Mouse (Mus musculus) kidney, embryonic 14.5 days (tissue): ENCODE results near the gene Kif13a. TPM values are rescaled to one million over a fixed set of nuclear protein-coding genes. Genes with fewer than 3 reads are reported as not detected.

Source experiments
- ATAC-seq: fragments of 200-750 bp; cut with Nextera tagmentation; 2 replicates; pipeline ENCODE4 v1.8.0; 2017; ENCODE audit warnings: moderate number of reproducible peaks, mild to moderate bottlenecking, moderate TSS enrichment, moderate library complexity; ENCODE audit not compliant: low FRiP score, low TSS enrichment
- H3K27ac ChIP-seq: fragments of 300-500 bp; sonication (generic); 2 replicates; pipeline ENCODE4 v1.5.1; 2014; ENCODE audit warnings: low read depth, mild to moderate bottlenecking, low read length, moderate library complexity, mixed read lengths
- H3K27me3 ChIP-seq: fragments of 300-500 bp; sonication (generic); 2 replicates; pipeline ENCODE4 v1.6.1; 2014; ENCODE audit warnings: mild to moderate bottlenecking, low read length; ENCODE audit not compliant: control insufficient read depth, insufficient read depth
- H3K36me3 ChIP-seq: fragments of 300-500 bp; sonication (generic); 2 replicates; pipeline ENCODE4 v1.6.1; 2014; ENCODE audit warnings: low read length, mixed read lengths; ENCODE audit not compliant: control insufficient read depth, insufficient read depth
- H3K4me1 ChIP-seq: fragments of 300-500 bp; sonication (generic); 2 replicates; pipeline ENCODE4 v1.6.1; 2014; ENCODE audit warnings: low read length, mixed read lengths; ENCODE audit not compliant: control insufficient read depth, insufficient read depth
- H3K4me2 ChIP-seq: fragments of 300-500 bp; sonication (generic); replicated peaks from 2 replicates; pipeline ENCODE4 v1.6.1; 2014; ENCODE audit warnings: low read depth, mild to moderate bottlenecking, low read length
- H3K4me3 ChIP-seq: fragments of 300-500 bp; sonication (generic); 2 replicates; pipeline ENCODE4 v1.5.1; 2014; ENCODE audit warnings: mild to moderate bottlenecking, low read length
- H3K9ac ChIP-seq: fragments of 300-500 bp; sonication (generic); 2 replicates; pipeline ENCODE4 v1.6.1; 2014; ENCODE audit warnings: low read depth, mild to moderate bottlenecking, low read length, moderate library complexity
- H3K9me3 ChIP-seq: fragments of 300-500 bp; sonication (generic); 2 replicates; pipeline ENCODE4 v1.6.1; 2016; ENCODE audit warnings: low read length; ENCODE audit not compliant: control insufficient read depth
- WGBS: fragments of 180-500 bp; shearing (Covaris S2); extraction: QIAGEN DNeasy Blood & Tissue Kit; methylation state at CpG from one replicate; pipeline ENCODE4 v1.1.7; 2014; 5-methylcytosine and 5-hydroxymethylcytosine counted together
- polyA plus RNA-seq: library from polyadenylated mRNA; unstranded; fragments of >200 nt; fragmentation: Nextera tagmentation; extraction: Ambion mirVana; gene quantifications from 2 replicates; pipeline ENCODE4 v1.2.1, GENCODE M21; 2014

The Kif13a gene
- 8.7 and 18.2 TPM in 2 replicates for polyA plus RNA-seq

- Histone ChIP-seq H3K4me3 (peak within 1 kb of the TSS; percentile 81), H3K9me3 (no peaks in the 10 kb centered on the region), H3K27me3 (no peaks in the 10 kb centered on the region), H3K4me2 (peak within 1 kb of the TSS; percentile 83), H3K4me1 (peaks cover 22% of the 10 kb centered on the region), H3K9ac (peak within 1 kb of the TSS; percentile 81), H3K27ac (peak within 1 kb of the TSS; percentile 98), H3K36me3 (no peaks in the 10 kb centered on the region)
- WGBS = under 1% methylated on average over 73 of the region's 96 CpGs
- ATAC-seq = peak; percentile 86
Observed at GRCm38 (mm10) chr13:46929719-46930658, at the start of gene Kif13a. Kif13a (minus strand) TSS chr13:46929867.

- no peak for ATAC-seq
- Histone ChIP-seq H3K4me1 (no peaks in the 10 kb centered on the region), H3K9me3 (no peaks in the 10 kb centered on the region), H3K27me3 (no peaks in the 10 kb centered on the region), H3K27ac (no peak overlapping the region), H3K4me2 (no peak overlapping the region), H3K4me3 (no peak overlapping the region), H3K36me3 (no peaks in the 10 kb centered on the region), H3K9ac (no peak overlapping the region)
- 92% methylated on average over 7 of the region's 7 CpGs for WGBS
Observed at GRCm38 (mm10) chr13:46976532-46976931, 46.9 kb upstream of the Kif13a start.

GRCm38 (mm10) chr13:46975930-46976329 lies 46.3 kb upstream of the Kif13a start:
- no peaks in the 10 kb centered on the region for H3K9me3 ChIP-seq
- no peaks in the 10 kb centered on the region for H3K4me1 ChIP-seq
- H3K36me3 ChIP-seq = no peaks in the 10 kb centered on the region
- H3K9ac ChIP-seq = no peak overlapping the region
- WGBS = 38% methylated on average over 4 of the region's 4 CpGs
- H3K4me3 ChIP-seq = no peak overlapping the region
- H3K27ac ChIP-seq = no peak overlapping the region
- no peak for ATAC-seq
- no peak overlapping the region for H3K4me2 ChIP-seq
- H3K27me3 ChIP-seq = no peaks in the 10 kb centered on the region

GRCm38 (mm10) chr13:46975031-46975551 lies 45.4 kb upstream of the Kif13a start:
- no peaks in the 10 kb centered on the region for H3K4me1 ChIP-seq
- H3K9ac ChIP-seq = no peak overlapping the region
- H3K36me3 ChIP-seq = no peaks in the 10 kb centered on the region
- H3K27me3 ChIP-seq = no peaks in the 10 kb centered on the region
- 72% methylated on average over 13 of the region's 14 CpGs for WGBS
- no peak overlapping the region for H3K27ac ChIP-seq
- H3K9me3 ChIP-seq = no peaks in the 10 kb centered on the region
- no peak overlapping the region for H3K4me3 ChIP-seq
- H3K4me2 ChIP-seq = no peak overlapping the region
- no peak for ATAC-seq

- no peak for ATAC-seq
- 76% methylated on average over 10 of the region's 10 CpGs for WGBS
- H3K9me3 ChIP-seq = no peaks in the 10 kb centered on the region
Observed at GRCm38 (mm10) chr13:46970286-46970945, 40.7 kb upstream of the Kif13a start.

GRCm38 (mm10) chr13:46968626-46969025 lies 39.0 kb upstream of the Kif13a start:
- Histone ChIP-seq H3K4me2 (no peak overlapping the region), H3K4me1 (peaks cover 14% of the 10 kb centered on the region), H3K4me3 (no peak overlapping the region), H3K9me3 (peaks cover 5% of the 10 kb centered on the region; the same call in 1 of the 2 replicates), H3K27ac (no peak overlapping the region), H3K27me3 (no peaks in the 10 kb centered on the region), H3K36me3 (no peaks in the 10 kb centered on the region), H3K9ac (no peak overlapping the region)
- WGBS = 87% methylated on average over 2 of the region's 2 CpGs
- no peak for ATAC-seq

More at GRCm38 (mm10) chr13:46970286-46970945, 40.7 kb upstream of the Kif13a start:
- no peaks in the 10 kb centered on the region for H3K36me3 ChIP-seq
- H3K4me3 ChIP-seq = no peak overlapping the region
- H3K9ac ChIP-seq = no peak overlapping the region
- no peak overlapping the region for H3K4me2 ChIP-seq
- H3K27me3 ChIP-seq = no peaks in the 10 kb centered on the region
- peaks cover 13% of the 10 kb centered on the region for H3K4me1 ChIP-seq
- no peak overlapping the region for H3K27ac ChIP-seq

GRCm38 (mm10) chr13:46967308-46967707 lies 37.6 kb upstream of the Kif13a start:
- peaks cover 5% of the 10 kb centered on the region; the same call in 1 of the 2 replicates for H3K9me3 ChIP-seq
- H3K27ac ChIP-seq = no peak overlapping the region
- 71% methylated on average over 4 of the region's 4 CpGs for WGBS
- no peaks in the 10 kb centered on the region for H3K36me3 ChIP-seq
- no peaks in the 10 kb centered on the region for H3K27me3 ChIP-seq
- H3K4me1 ChIP-seq = peaks cover 14% of the 10 kb centered on the region
- no peak for ATAC-seq
- no peak overlapping the region for H3K4me3 ChIP-seq
- no peak overlapping the region for H3K4me2 ChIP-seq
- H3K9ac ChIP-seq = no peak overlapping the region

- no peaks in the 10 kb centered on the region for H3K27me3 ChIP-seq
- H3K4me3 ChIP-seq = no peak overlapping the region
- no peak overlapping the region for H3K4me2 ChIP-seq
- ATAC-seq = peak; percentile 56
- H3K4me1 ChIP-seq = peaks cover 14% of the 10 kb centered on the region; the same call in 1 of the 2 replicates
- no peak overlapping the region for H3K27ac ChIP-seq
- H3K9ac ChIP-seq = no peak overlapping the region
- H3K9me3 ChIP-seq = peaks cover 5% of the 10 kb centered on the region; the same call in 1 of the 2 replicates
- 13% methylated on average over 7 of the region's 7 CpGs for WGBS
- H3K36me3 ChIP-seq = no peaks in the 10 kb centered on the region
Observed at GRCm38 (mm10) chr13:46960878-46961474, 31.3 kb upstream of the Kif13a start.
